Mouse (Mus musculus) thymus, postnatal 0 days (tissue): ENCODE data around the gene Terf2ip. TPM values are rescaled to one million over a fixed set of nuclear protein-coding genes. Genes with fewer than 3 reads are reported as not detected.

Source experiments
- DNase-seq: peaks from one replicate; pipeline ENCODE4 v3.0.0-alpha.2; 2015; ENCODE audit warnings: low spot score
- polyA plus RNA-seq: library from polyadenylated mRNA; unstranded; fragments of >200 nt; fragmentation: Nextera tagmentation; extraction: Ambion mirVana; gene quantifications from 2 replicates; pipeline ENCODE4 v1.2.1, GENCODE M21; 2015

Gene Terf2ip
- polyA plus RNA-seq: 12.8 and 16.8 TPM in 2 replicates

DNA sequence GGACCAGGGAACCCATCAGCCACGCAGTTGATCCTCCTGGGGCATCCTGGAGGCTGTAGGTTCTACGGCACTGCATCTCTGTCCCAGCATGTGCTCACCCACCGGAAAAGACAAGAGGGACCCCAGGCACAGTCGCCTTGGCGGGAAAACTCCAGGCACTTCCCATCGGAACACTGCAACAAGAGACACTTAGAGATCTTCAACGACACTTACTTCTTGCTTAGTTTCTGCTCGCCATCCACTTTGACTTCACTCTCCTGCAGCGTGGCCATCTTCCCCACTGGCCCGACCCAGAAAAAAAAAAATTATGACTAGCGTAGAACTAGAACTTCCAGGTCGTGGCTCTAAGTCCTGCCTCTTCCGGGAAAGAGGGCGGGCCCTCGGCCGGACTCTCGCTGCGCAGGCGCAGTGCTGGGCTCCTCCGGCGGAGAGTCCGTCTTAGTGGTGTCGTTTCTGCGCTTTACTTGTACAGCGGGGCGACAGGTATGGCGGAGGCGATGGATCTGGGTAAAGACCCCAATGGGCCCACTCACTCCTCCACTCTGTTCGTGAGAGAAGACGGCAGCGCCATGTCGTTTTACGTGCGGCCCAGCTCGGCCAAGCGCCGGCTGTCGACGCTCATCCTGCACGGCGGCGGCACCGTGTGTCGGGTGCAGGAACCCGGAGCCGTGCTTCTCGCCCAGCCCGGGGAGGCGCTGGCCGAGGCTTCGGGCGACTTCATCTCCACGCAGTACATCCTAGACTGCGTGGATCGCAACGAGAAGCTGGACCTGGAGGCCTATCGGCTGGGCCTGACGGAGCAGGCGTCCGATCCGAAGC lies at the start of gene Terf2ip, which contains the start of gene Kars:
TSS of gene Terf2ip (plus strand) at position 402 of the 819 bp plus-strand sequence.
TSS of gene Kars (minus strand) at position 327 of the 819 bp plus-strand sequence.
- DNase-seq: peak; percentile 93

DNA sequence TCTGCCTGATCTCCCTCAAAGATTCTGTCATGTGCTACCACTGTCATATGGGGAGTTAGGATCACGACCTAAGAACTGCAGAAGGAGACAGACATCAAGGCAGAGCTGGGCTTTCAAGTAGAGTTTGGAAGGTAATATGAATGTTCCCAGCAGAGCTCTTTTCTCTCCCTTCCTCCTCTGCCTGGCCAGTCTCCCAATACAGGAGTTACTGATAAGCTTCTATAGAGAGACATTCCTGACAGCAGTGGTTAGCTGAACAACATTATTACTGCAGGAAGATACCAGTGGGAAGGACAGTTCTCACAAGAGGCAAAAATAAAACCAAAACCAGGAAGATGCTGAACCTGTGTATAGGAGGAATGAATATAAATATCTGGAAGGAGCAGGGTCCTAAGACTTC lies 48.6 kb upstream of the Terf2ip start:
- no peak for DNase-seq

DNA sequence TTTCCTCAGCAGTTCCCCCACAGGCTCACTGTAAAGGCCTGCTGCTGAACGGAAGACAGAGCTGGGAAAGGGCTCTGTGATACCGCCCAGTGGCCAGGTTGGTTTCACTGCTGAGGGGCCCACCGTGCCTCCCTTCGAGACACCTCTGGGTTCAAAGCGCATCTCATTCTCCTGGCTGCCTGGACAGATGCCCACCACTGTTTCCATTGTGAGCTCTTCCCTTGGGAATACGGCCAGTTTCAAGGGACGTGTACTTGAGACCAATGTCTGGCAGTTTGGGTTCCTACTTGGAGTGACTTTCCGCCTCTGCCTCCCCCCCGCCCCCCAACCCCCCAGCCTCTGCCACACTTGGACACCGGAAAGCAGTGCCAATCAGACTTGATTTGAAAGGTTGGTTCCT lies 48.1 kb upstream of the Terf2ip start:
- no peak for DNase-seq

DNA sequence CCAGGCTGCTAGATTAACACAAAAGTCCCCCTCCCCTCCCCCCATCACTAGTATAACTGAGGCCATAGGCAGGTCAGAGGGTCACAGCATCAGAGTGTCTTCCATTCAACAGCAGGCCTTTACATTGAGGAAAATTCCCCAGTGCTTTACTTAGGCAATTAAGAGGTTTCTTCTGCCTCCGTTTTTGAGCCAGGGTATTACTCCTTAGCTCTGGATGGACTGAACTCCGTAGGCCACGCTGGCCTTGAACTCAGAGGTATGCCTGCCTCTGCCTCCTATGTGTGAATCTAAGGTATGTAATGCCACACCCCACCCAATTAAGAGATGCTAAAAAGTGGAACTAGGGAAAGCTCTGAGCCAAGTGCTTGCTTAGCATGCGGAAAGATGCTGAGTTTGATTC lies 47.7 kb upstream of the Terf2ip start:
- no peak for DNase-seq

DNA sequence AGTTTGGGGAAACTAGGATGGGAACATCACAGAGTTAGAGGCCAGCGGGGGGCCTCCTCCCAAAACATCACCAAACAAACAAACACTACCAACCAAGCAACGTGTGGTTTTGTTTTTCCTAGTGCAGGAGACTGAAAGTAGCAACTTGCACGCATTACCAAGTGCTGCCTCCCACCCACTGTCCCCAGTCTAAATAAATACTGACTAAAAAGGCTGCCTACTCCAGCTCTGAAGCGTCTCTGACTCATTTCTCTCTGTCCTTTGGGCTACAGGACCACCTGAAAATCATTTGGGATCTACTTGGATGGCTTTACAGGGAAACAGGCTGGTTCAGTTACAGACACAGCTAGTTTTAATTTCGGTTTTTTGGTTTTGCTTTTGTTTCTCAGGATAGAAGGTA lies 46.8 kb upstream of the Terf2ip start:
- DNase-seq: no peak

DNA sequence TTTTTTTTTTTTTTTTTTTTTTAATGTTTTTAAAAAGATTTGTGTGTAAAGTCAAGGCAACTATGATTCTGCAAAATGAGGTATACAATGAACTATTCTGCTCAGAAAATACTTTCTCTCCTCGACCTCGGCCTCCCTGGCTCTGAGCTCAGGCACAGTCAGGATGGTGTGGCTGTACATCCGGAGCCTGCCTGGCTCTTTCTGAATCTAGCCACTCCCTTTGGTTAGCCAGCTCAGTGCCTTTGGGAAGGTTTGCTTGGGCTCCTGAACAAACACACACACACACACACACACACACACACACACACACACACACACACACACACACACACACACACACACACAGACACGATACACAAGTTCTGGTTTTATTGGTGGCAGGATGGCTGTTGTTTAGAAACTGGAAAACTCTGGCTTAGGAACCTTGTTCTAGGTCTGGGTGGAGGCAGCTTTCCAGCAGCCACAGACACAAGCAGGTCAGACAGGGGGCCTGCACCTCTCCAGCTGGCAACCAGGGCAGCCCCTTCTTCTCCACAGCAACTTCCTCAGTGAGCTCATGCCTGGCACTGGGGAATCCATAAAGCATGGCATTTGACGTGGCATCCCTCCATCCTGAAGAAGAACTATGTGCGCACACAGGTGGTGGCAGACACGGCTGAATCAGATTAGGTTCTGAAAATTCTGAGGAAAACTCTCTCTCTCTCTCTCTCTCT lies 46.2 kb upstream of the Terf2ip start:
- DNase-seq: no peak

DNA sequence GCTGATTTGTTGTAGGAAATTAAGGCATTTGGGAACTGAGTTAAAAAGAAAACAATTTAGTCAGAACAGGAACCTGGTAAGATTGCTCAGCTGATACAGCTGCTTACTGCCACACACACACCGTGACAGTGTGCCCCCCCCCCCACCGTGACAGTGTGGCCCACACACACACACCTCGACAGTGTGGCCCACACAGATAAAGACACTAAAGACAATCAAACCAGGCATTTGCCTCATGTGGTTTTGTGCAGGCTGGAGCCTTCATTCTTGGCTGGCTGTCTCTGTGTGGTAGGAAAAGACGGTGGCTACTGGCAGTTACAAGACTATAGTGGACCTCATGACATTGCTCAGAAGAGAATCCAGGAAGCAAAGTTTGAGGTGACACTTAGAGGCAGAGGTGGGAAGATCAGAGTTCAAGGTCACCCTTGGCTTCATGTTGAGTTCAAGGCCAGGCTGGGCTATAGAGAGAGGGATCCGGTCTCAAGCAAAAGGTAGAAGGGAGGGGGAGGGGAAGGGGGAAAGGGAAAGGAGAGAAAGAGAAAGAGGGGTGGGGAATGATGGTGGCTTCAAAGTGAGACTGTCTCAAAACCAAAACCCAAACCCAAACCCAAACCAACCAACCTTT lies 43.8 kb upstream of the Terf2ip start:
- no peak for DNase-seq

DNA sequence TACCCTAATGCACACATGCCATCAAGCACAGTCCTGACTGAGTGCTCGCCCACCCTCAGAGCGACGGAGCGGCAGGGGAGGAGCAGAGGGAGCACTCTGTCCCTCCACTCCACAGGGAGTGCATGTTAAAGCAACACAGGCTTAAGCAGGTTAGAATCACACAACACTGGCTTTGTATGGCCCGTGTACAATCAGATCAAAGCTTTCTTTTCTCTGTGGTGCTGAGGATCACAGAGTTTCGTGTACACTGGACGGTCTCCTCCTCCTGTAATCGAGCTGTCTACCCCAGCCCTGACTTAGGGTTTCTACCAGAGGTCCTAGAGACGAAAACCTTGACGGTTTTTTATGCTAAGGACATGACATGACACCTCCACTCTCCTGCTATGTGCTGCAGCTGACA lies 42.7 kb upstream of the Terf2ip start:
- DNase-seq: no peak

DNA sequence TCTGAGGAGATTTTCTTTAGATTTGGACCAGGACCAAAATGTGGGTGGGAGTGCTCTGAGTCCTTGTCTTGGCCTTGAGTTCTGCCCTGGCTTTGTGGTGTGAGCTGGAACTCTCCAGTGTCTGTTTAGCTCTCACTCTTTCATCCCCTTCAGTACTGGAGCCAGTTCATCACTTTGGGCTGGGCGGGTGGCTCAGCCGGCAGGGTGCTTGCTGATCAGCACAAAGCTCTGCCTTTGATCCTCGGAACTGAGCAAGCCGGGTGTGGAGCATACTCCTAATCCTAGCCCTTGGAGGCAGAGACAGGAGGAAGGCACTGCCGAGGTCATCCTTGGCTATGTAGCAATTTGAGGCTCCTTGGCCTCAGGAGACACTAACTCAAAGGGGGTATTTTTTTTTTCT lies 42.2 kb upstream of the Terf2ip start:
- no peak for DNase-seq

DNA sequence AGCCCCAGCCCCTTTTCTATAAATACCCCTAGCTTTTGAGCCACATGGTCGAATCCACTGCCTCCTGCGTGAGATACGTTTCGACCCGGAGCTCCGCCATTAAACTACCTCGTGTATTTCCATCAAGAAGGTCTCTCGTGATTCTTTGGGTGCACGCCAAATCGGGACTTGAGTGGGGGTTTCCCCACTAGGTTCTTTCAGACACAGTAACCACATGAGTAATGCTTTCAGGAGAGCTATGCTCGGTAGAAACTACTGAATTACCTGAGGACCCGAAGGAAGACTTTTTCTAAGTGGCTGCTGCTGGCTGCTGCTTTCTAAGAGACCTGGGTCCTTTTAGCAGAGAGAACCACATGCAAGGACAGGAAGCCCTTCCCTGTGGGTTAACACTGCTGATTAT lies 37.1 kb upstream of the Terf2ip start:
- DNase-seq: no peak

DNA sequence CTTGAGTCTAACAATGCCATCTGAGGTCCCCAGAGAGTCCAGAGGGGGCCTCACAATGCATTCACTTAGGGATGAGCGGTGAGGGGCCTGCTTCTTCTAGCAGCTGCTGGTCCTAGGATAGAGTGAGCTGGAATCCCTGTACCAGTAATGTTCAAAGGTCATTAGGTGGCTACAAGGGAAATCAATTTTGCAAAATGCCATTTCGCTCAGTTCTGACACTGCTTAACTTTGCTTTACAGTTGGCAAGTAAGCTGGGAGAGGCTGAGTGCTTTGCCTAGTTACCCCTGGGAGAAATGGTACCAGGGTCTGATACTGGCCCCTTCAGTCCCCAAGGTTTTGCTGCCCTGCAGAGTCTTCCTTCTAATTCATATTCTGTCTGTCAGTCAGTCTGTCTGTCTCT lies 35.5 kb upstream of the Terf2ip start:
- no peak for DNase-seq

DNA sequence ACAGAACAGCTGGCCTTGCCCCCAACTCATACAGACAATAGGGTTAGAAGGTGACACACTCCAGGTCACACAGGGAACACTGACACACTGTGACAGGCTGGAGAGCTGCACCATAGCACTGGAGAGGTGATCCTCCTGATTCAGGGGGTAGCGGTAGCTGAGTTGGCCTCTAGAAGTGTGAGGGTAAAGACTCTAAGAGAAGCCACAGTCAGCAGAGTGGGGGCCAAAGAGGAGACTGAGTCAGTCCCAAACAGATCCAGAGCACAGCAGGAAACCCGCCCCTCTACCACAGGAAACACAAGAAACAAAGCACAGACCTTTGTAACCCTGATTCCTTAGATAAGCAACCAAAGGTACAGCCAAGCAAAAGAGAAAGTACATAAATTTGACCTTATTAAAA lies 34.9 kb upstream of the Terf2ip start:
- DNase-seq: peak; percentile 72

DNA sequence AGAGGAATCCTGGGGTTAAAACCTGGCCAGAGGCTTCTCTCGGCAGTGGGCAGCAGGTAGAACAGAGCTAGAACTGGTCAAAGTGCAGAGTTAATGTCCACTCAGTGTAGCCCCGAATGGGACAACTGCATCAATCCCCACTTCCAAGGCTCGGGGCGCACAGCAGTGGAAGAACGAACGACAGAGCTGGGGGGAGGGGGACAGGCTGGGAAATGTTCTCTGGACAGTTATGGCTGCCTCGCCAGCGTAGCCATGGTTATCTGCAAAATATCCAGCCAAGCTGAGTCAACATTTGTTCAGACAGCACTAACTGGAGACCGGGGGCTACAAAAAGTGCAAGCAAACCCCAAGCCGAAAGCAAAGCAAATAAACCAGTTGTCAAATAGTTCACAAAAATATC lies 33.1 kb upstream of the Terf2ip start:
- no peak for DNase-seq

DNA sequence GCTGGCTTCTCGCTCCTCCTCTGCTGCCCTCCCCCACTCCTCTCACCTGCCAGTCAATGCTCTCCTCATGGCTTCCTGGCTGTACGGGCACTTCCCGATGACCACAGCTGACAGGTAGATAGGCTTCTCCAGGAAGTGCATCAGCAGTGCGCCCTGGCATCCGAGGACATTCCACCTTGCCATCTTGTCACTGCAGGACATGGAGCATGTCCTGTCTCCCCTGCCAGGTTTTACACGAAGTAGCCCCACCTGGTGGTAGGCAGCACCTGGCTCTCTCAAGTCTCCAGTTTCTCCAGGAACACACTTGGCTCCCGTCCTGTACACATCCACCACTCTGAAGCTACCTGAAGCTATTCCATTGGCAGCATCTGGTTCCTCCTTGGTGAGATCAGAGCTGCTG lies 29.1 kb upstream of the Terf2ip start:
- peak; percentile 40 for DNase-seq

DNA sequence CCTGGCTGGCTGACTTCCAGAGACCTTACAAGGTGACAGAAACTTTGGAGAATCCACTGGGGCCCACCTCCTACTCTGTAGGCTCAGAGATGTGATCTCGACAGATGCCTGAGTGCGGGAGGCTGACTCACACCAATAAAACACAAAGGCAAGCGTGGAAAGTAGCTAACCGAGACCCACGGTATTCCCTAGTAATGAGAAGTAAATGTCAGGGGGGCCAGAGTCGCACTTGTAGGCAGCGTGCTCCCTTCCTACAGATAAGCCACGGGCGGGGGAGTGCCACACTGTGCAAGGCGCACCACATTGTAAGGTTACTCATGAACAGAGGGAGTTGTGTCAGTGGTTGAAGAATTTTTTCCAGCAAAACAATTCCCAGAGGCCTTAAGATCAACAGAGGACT lies 26.7 kb upstream of the Terf2ip start:
- DNase-seq: no peak

DNA sequence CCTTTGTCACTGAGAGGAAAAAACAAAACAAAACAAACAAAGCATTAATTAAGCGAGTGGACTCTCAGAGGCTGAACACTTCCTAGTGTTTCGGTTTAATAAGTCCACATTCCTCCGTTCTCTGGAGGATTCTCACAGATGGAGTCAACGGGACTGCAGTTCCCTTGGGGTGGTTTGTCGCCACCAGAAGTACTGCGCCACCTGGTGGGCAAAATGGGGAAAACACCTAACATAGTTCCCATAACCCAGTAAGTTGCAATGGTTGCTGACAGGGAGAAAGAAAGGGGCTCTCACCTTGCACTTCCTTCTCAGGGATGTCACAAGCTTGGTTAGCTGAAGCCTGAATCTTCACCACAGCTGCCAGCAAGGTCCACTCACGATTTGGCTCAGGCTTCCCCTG lies 21.3 kb upstream of the Terf2ip start:
- peak; percentile 87 for DNase-seq

DNA sequence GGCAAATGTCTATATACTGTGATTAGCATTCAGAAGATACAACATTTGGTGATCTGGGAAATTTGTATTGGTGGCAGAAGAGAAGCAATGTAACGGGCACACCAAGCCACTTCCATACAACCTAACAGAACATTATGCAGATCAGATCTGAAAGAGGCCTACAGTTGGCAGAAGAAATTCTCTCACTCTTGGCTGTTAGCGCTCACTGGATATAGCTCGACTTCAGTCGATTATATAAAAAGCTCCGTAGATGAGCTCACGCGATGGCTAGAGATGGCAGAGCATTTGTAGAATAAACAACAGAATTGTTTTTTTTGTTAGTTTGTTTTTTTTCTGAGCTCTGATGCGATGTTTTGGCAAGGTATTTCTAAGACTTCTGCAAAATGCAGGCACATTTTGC lies 19.9 kb upstream of the Terf2ip start:
- DNase-seq: no peak

DNA sequence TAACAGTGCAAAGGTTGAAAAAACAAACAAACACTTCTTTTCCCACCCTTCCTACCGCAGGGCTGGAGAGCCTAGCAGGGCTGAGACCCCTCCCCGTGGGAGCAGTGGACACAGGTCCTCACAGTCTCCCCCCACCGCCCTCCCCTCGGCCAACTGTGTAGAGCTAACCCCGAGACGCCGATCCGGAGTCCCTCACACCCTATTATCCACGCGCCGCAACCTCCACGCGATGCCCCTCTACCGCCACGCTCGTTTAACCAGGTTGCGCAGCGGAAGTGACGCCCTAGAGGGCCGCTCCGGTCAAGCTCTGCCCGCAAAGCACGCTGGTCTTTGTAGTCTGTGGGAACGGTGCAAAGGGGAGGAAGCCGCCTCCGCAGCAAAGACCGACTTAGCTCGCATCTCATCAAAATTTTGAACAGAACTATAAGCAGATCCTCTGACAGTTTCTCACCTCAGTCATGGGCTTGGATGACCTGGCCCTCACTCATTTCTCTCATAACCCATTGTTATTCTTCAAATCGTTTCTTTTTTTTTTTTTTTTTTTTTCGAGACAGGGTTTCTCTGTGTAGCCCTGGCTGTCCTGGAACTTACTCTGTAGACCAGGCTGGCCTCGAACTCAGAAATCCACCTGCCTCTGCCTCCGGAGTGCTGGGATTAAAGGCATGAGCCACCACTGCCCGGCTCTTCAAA lies 19.0 kb upstream of the Terf2ip start, which contains the start of gene Adat1:
TSS of gene Adat1 (minus strand) at position 290 of the 690 bp plus-strand sequence.
- DNase-seq: peak; percentile 89

DNA sequence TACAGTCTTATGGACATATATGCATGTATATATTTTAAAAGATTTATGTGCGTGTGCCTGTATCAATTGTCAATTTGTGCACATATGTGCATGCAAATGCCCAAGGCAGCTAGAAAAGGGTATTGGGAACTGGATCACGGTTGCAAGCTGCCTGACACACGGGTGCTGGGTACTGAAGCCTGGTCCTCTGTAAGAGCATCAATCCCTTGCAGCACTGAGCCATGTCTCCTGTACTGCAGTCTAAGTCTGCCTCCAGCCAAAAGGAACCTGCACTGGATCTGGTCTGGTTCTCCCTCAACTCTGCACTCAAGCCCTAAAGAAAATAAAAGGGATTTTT lies 18.5 kb upstream of the Terf2ip start:
- DNase-seq: no peak

DNA sequence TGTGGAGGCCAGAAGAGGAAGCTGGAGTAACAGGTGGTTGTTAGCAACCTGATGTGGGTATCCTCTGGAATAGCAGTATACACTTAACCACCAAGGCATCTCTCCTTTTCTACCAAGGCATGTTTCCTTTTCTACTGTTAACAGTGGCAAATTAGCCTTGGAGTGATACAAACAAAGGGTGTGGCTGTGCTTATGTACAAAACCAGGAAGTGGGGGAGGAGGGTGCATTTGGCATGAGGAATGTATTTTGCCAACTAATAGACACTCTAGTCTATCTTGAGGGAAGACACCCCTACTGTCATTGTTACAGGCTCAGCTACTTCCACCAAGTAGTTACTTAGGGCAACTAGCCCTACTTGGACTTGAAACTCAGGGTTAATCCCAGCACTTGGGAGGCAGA lies 6.4 kb upstream of the Terf2ip start:
- no peak for DNase-seq

DNA sequence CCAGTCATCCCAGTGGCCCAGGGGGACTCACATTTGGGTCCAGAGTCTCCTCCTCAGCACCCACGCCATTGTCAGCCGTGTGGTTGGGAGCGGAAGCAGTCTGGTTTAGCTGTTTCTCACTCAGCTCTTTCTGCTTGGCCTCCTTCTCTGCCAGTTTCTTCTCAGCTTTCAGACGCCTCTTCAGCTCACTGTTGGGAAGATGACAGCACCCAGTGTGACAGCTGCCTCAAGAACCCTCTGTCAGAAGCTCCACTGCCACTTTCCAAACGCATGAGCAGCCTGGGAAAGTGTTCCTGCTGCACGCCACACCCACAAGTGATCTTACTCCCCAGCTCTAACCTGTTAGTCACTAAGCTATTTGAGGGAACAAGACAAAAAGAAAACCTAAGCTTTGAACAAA lies 5.6 kb upstream of the Terf2ip start:
- no peak for DNase-seq

DNA sequence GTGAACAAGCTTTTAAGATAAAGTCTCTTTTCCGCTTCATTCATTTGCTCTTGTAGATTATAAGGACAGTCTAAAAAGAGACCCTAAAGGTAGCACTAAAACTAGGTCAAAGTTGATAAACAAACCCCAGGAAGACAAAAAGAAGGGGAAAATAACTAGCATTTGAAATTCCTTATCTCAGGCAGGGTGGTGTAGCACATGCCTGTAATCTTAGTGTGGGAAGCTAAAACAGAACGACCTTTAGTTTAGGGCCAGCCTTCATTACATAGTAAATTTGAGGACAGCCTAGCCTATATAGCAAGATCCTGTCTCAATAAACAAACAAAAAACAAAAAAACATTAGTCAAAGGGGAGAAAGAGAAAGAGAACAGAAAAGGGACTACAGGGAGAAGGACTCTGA lies 3.5 kb upstream of the Terf2ip start:
- DNase-seq: no peak
